Mouse (Mus musculus): ENCODE results near the gene Hmox2.

DNA sequence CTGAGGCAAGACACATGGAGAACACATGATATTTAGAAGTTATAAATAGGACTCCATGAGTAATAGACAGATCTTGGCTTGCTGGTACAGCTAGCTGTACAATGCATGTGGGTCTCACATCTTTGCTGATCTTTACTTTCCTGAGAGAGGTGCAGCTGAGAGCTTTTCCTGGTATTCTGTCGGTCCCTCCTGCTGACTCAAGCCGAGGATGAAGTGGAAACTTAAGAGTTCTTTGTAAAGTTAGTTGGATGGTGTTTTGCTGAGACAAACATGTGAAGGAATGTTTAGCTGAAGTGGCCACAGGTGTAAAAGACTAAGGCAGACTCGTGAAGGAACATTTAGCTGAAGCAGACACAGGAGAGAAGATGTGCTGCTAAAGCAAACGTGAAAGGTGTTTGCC is 70.5 kb downstream of the Hmox2 start:
- no peak for TF ChIP-seq CTCF (IDR thresholded peaks at IDR 0.05; ENCODE audit: insufficient read depth, low read length)
- TF ChIP-seq POLR2A (IDR thresholded peaks at IDR 0.05; ENCODE audit: borderline replicate concordance, extremely low read depth, low read depth, low read length): no peak

Data from lung, adult 2 months (tissue).